Mouse (Mus musculus) left cerebral cortex, postnatal 10 days (tissue): ENCODE data around the gene Hdac9. TPM values are rescaled to one million over a fixed set of nuclear protein-coding genes. Genes with fewer than 3 reads are reported as not detected.

Source experiments
- DNase-seq, 2 experiments: peaks; one replicate each; pipeline ENCODE4 v3.0.0; 2021 to 2022; ENCODE audit warnings: low spot score in 2 of 2, mixed read lengths in 1 of 2; ENCODE audit errors: extremely low spot score in 1 of 2
- intact Hi-C: fragments of 180-260 bp; cut with DNase I; formaldehyde crosslinking; loops from one replicate; pipeline ENCODE4 v1.15.1; 2025
- total RNA-seq, 2 experiments: library from RNA; stranded (reverse); gene quantifications; 2 replicates each; pipeline ENCODE4 v1.2.3; 2021

Gene Hdac9
- total RNA-seq, 2 experiments from 2014 or later = 55.6 to 66.8 TPM

GRCm38 (mm10) chr12:34550268-34550667, 366.6 kb downstream of the Hdac9 start:
- no peak for DNase-seq
- intact Hi-C loops = no loop called here

- DNase-seq = peak; percentile 32 to 82
- intact Hi-C loops = loop anchor here (5.0 to 10.0 kb wide), 2 partner anchors 77 to 126 kb away; no protein-coding TSS in a partner anchor
Observed at GRCm38 (mm10) chr12:34529165-34529545, 387.7 kb downstream of the Hdac9 start.

GRCm38 (mm10) chr12:34528201-34529164, 388.4 kb downstream of the Hdac9 start:
- DNase-seq = peak; percentile 27 to 58
- intact Hi-C loops = loop anchor here (5.0 to 10.0 kb wide), 2 partner anchors 76 to 126 kb away; no protein-coding TSS in a partner anchor

- intact Hi-C loops = loop anchor here (5.0 to 10.0 kb wide), 2 partner anchors 75 to 127 kb away; no protein-coding TSS in a partner anchor
- DNase-seq = no peak
Observed at GRCm38 (mm10) chr12:34527761-34528160, 389.1 kb downstream of the Hdac9 start.

- no peak for DNase-seq
- intact Hi-C loops = loop anchor here (10.0 kb wide), 1 partner anchor 133 kb away; no protein-coding TSS in a partner anchor
Observed at GRCm38 (mm10) chr12:34521468-34521867, 395.4 kb downstream of the Hdac9 start.

GRCm38 (mm10) chr12:34516769-34517562, 399.9 kb downstream of the Hdac9 start:
- no peak for DNase-seq
- intact Hi-C loops = no loop called here

- DNase-seq = no peak
- intact Hi-C loops = no loop called here
Observed at GRCm38 (mm10) chr12:34506345-34506744, 410.6 kb downstream of the Hdac9 start.

- no peak for DNase-seq
- intact Hi-C loops = no loop called here
Observed at GRCm38 (mm10) chr12:34498751-34499626, 417.9 kb downstream of the Hdac9 start.

GRCm38 (mm10) chr12:34498331-34498730, 418.6 kb downstream of the Hdac9 start:
- intact Hi-C loops = no loop called here
- no peak for DNase-seq

- DNase-seq = peak in 1 of 2 experiments; percentile 41
- intact Hi-C loops = no loop called here
Observed at GRCm38 (mm10) chr12:34497702-34498101, 419.2 kb downstream of the Hdac9 start.

- intact Hi-C loops = no loop called here
- no peak for DNase-seq
Observed at GRCm38 (mm10) chr12:34495940-34496339, 421.0 kb downstream of the Hdac9 start.

GRCm38 (mm10) chr12:34489629-34490028, 427.3 kb downstream of the Hdac9 start:
- DNase-seq = no peak
- intact Hi-C loops = no loop called here

GRCm38 (mm10) chr12:34487666-34488065, 429.2 kb downstream of the Hdac9 start:
- intact Hi-C loops = no loop called here
- DNase-seq = no peak

- intact Hi-C loops = no loop called here
Observed at GRCm38 (mm10) chr12:34487021-34487420, 429.9 kb downstream of the Hdac9 start.

GRCm38 (mm10) chr12:34486016-34486415, 430.9 kb downstream of the Hdac9 start:
- DNase-seq = no peak
- intact Hi-C loops = no loop called here

More at GRCm38 (mm10) chr12:34487021-34487420, 429.9 kb downstream of the Hdac9 start:
- no peak for DNase-seq

GRCm38 (mm10) chr12:34481702-34482101, 435.2 kb downstream of the Hdac9 start:
- DNase-seq = no peak

GRCm38 (mm10) chr12:34472949-34473651, 443.8 kb downstream of the Hdac9 start:
- no peak for DNase-seq
- intact Hi-C loops = no loop called here

More at GRCm38 (mm10) chr12:34481702-34482101, 435.2 kb downstream of the Hdac9 start:
- intact Hi-C loops = no loop called here

- DNase-seq = peak in 1 of 2 experiments; percentile 79
- intact Hi-C loops = no loop called here
Observed at GRCm38 (mm10) chr12:34472542-34472941, 444.4 kb downstream of the Hdac9 start.
